Comparison of ENCODE assay signal across 8 mouse cellular contexts in the genomic region with DNA sequence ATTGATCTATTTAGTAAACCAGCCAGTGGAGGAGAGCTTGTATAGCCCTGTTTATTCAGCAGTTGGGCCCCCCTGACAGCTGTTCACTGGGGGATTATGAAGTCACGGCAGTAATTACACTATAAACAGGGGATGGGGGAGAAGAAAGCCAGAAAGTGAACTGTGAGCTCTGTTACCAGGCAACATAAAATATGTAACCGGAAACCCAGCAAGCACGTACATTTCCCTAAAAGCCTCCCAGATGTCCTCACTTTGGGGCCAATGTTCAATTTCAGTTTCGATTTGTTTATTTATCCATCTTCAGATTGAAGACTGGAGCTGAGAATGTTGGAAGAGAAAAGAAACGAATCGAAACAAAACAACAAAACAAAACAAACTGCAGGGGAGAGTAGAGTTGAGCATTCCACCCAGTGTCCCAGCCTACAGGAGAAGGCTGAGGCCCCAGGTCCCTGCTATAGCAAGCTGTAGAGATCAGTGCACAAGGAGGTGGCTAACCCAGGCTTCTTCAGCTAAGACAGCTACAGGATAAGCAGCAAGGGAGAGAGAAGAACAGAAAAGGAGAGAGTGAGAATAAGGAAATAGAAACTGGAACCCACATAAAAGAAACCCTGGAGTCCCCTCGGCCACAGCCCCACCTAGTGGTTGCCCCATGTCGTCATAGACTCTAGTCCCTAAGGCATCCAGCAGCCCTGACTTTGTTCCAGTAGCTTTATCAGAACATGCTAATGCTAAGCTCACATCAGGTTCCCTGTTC.
DNase-seq lines count a peak whose midpoint lies in the region; ATAC-seq and TF ChIP-seq lines count a peak whose summit lies in the region.

No protein-coding gene starts in this region.

- no peak for TF ChIP-seq EP300 in stomach, postnatal 0 days (optimal IDR thresholded peaks at IDR 0.05)

- peak; percentile 5 for DNase-seq in cerebellum, adult 9-10 months
- no peak for DNase-seq in cerebellum, adult 11 months
- peak; percentile 66 for DNase-seq in gastrocnemius, postnatal 10 days
- peak; percentile 5 for DNase-seq in kidney, adult 11 months
- peak; percentile 89 for DNase-seq in stomach, postnatal 0 days (ENCODE audit: low spot score)

- peaks cover 3% of the 10 kb centered on the region; the same call in 1 of the 2 replicates for H3K4me1 ChIP-seq in bone marrow macrophage, adult 2 months (ENCODE audit: control insufficient read depth, insufficient read depth, low read length)
- no peaks in the 10 kb centered on the region for H3K4me1 ChIP-seq in liver, embryonic 12.5 days
- H3K4me1 ChIP-seq in stomach, postnatal 0 days (replicated peaks; ENCODE audit: control insufficient read depth, insufficient read depth): peaks cover 6% of the 10 kb centered on the region; the same call in 1 of the 2 replicates

- peak overlapping the region; percentile 61 for H3K4me3 ChIP-seq in bone marrow macrophage, adult 2 months (ENCODE audit: insufficient read depth, low read length)
- no peak overlapping the region for H3K4me3 ChIP-seq in liver, embryonic 12.5 days
- peak overlapping the region; percentile 10 for H3K4me3 ChIP-seq in myocyte
- peak overlapping the region; percentile 20; the same call in 1 of the 2 replicates for H3K4me3 ChIP-seq in stomach, postnatal 0 days (ENCODE audit: low read depth, low read length)

- no peak overlapping the region for H3ac ChIP-seq in myocyte (ENCODE audit: control insufficient read depth, insufficient read length)

- 0 out of 2 replicates have a peak overlapping the region, but pooled peaks have one; percentile 14 for H3K4me2 ChIP-seq in liver, embryonic 12.5 days
- peak overlapping the region; percentile 88 for H3K4me2 ChIP-seq in myocyte (ENCODE audit: low read depth)
- H3K4me2 ChIP-seq in stomach, postnatal 0 days (replicated peaks; ENCODE audit: low read depth): peak overlapping the region; percentile 44

- no peaks in the 10 kb centered on the region for H3K79me2 ChIP-seq in myocyte (ENCODE audit: control insufficient read depth, insufficient read depth)

- H3K9ac ChIP-seq in liver, embryonic 12.5 days: no peak overlapping the region
- H3K9ac ChIP-seq in stomach, postnatal 0 days (ENCODE audit: low read length): 0 out of 2 replicates have a peak overlapping the region, but pooled peaks have one; percentile 38

- 43% methylated on average over 8 of the region's 8 CpGs for WGBS in liver, embryonic 12.5 days (ENCODE audit: insufficient replicate concordance)
- 16% methylated on average over 8 of the region's 8 CpGs for WGBS in stomach, postnatal 0 days

- ATAC-seq in liver, embryonic 12.5 days: no peak
- ATAC-seq in stomach, postnatal 0 days (ENCODE audit: low FRiP score, low TSS enrichment): peak; percentile 87

- peak; percentile 81 for TF ChIP-seq CTCF in bone marrow macrophage, adult 2 months (IDR thresholded peaks at IDR 0.05; ENCODE audit: low read depth, low read length)
- TF ChIP-seq CTCF in stomach, postnatal 0 days (IDR thresholded peaks at IDR 0.05; ENCODE audit: low read depth): peak; percentile 83

- TF ChIP-seq POLR2A in bone marrow macrophage, adult 2 months (IDR thresholded peaks at IDR 0.05; ENCODE audit: borderline replicate concordance, low read depth, low read length): no peak
- TF ChIP-seq POLR2A in myocyte (IDR thresholded peaks at IDR 0.05; ENCODE audit: insufficient read length, low read depth): no peak

- H3K36me3 ChIP-seq in liver, embryonic 12.5 days: no peaks in the 10 kb centered on the region
- no peaks in the 10 kb centered on the region for H3K36me3 ChIP-seq in myocyte (ENCODE audit: control insufficient read depth, insufficient read depth)
- no peaks in the 10 kb centered on the region for H3K36me3 ChIP-seq in stomach, postnatal 0 days (ENCODE audit: control insufficient read depth, insufficient read depth, low read length)

- H3K27ac ChIP-seq in bone marrow macrophage, adult 2 months (ENCODE audit: insufficient read depth, low read depth, low read length): peak overlapping the region; percentile 80
- H3K27ac ChIP-seq in liver, embryonic 12.5 days: no peak overlapping the region
- H3K27ac ChIP-seq in stomach, postnatal 0 days (replicated peaks): peak overlapping the region; percentile 86

- H3K9me3 ChIP-seq in liver, embryonic 12.5 days (replicated peaks): no peaks in the 10 kb centered on the region
- H3K9me3 ChIP-seq in stomach, postnatal 0 days (ENCODE audit: control insufficient read depth, low read length): no peaks in the 10 kb centered on the region

- no peaks in the 10 kb centered on the region for H3K27me3 ChIP-seq in liver, embryonic 12.5 days (replicated peaks)
- H3K27me3 ChIP-seq in myocyte (ENCODE audit: control insufficient read depth, insufficient read depth, insufficient read length): no peaks in the 10 kb centered on the region
- no peaks in the 10 kb centered on the region for H3K27me3 ChIP-seq in stomach, postnatal 0 days (ENCODE audit: control insufficient read depth, insufficient read depth, low read length)

TF ChIP-seq in myocyte, 11 proteins besides CTCF, POLR2A, EP300 and RAD21:
- TF ChIP-seq MYOD1 (IDR thresholded peaks at IDR 0.05; ENCODE audit: control insufficient read depth in 1 of 3, insufficient read length in 2 of 3, low read depth in 2 of 3) (peak in 1 of 3 experiments; percentile 40), POLR2AphosphoS2 (IDR thresholded peaks at IDR 0.05; ENCODE audit: insufficient read length, low read depth) (no peak), E2F4 (IDR thresholded peaks at IDR 0.05; ENCODE audit: insufficient read depth) (no peak)
TF ChIP-seq in myocyte: peak in this region for 1.

Comparison
In these comparisons a context has a peak if more than half of its experiments do, and no peak if none do; other contexts are left out.
1. H3K4me2 ChIP-seq: peak in every context shown above with its lines; median percentile 88 in myocyte; 44 in stomach, postnatal 0 days; 14 in liver, embryonic 12.5 days.